Mouse (Mus musculus): ENCODE data around the gene Chrm3.

DNA sequence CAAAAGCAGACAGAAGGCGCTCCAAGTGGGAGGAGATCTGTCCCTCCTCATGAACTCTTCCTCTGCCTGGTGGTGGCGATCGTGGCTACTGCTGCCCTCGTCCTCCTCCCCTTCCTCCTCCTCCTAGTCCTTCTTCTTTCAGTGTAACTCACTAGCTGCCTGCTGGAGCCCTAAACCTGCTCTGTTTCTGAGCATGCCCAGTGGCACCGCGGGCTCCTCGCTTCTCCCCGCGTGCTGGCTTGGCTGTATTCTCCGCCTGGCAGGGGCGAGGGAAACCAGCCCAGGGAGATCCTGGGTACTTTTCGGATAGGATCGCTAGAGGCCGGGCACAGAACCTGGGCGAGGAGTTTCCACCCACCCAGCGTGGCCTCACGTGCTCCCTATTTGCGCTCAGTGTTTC is at the start of gene Chrm3:
- TF ChIP-seq GATA1 (IDR thresholded peaks at IDR 0.05; ENCODE audit: borderline replicate concordance, low read length) (no peak), FLI1 (IDR thresholded peaks at IDR 0.05; ENCODE audit: low read length) (no peak)
